Mouse (Mus musculus): Measurements from ENCODE around the gene Relch. TPM values are rescaled to one million over a fixed set of nuclear protein-coding genes. Genes with fewer than 3 reads are reported as not detected.

Gene Relch
- polyA plus RNA-seq (2016; fragmentation: Nextera tagmentation; extraction: Ambion mirVana): 23.4 and 25.2 TPM in 2 replicates

- Histone ChIP-seq H3K9me3 (replicated peaks) (no peaks in the 10 kb centered on the region), H3K27ac (ENCODE audit: poor library complexity, severe bottlenecking) (peak within 1 kb of the TSS; percentile 88), H3K4me3 (peak within 1 kb of the TSS; percentile 99), H3K4me1 (replicated peaks) (peaks cover 10% of the 10 kb centered on the region), H3K27me3 (replicated peaks) (no peaks in the 10 kb centered on the region), H3K4me2 (peak within 1 kb of the TSS; percentile 91), H3K36me3 (no peaks in the 10 kb centered on the region), H3K9ac (peak within 1 kb of the TSS; percentile 88)
- ATAC-seq (ENCODE audit: insufficient number of reproducible peaks, low FRiP score): peak; percentile 99
- WGBS: under 1% methylated on average over 41 of the region's 41 CpGs
Observed at GRCm38 (mm10) chr1:105663171-105663961, at the start of gene Relch, which contains the start of gene Pign. Relch (plus strand) TSS chr1:105663861. Pign (minus strand) TSS chr1:105663677.

- Histone ChIP-seq H3K27ac (ENCODE audit: poor library complexity, severe bottlenecking) (no peak overlapping the region), H3K4me3 (no peak overlapping the region), H3K4me2 (no peak overlapping the region), H3K27me3 (replicated peaks) (no peaks in the 10 kb centered on the region), H3K36me3 (no peaks in the 10 kb centered on the region; the same call in 1 of the 2 replicates), H3K9me3 (replicated peaks) (no peaks in the 10 kb centered on the region), H3K4me1 (replicated peaks) (no peaks in the 10 kb centered on the region), H3K9ac (no peak overlapping the region)
- 28% methylated on average over 3 of the region's 3 CpGs for WGBS
- no peak for ATAC-seq (ENCODE audit: insufficient number of reproducible peaks, low FRiP score)
Observed at GRCm38 (mm10) chr1:105630481-105630880, 33.2 kb upstream of the Relch start.

GRCm38 (mm10) chr1:105644093-105644492 lies 19.6 kb upstream of the Relch start:
- Histone ChIP-seq H3K36me3 (peaks cover 33% of the 10 kb centered on the region), H3K9me3 (replicated peaks) (no peaks in the 10 kb centered on the region), H3K4me2 (no peak overlapping the region), H3K27ac (ENCODE audit: poor library complexity, severe bottlenecking) (no peak overlapping the region), H3K4me1 (replicated peaks) (no peaks in the 10 kb centered on the region; the same call in 1 of the 2 replicates), H3K27me3 (replicated peaks) (no peaks in the 10 kb centered on the region), H3K9ac (no peak overlapping the region), H3K4me3 (no peak overlapping the region)
- 82% methylated on average over 3 of the region's 3 CpGs for WGBS
- ATAC-seq (ENCODE audit: insufficient number of reproducible peaks, low FRiP score): no peak

GRCm38 (mm10) chr1:105650650-105651049 lies 13.0 kb upstream of the Relch start:
- Histone ChIP-seq H3K9me3 (replicated peaks) (no peaks in the 10 kb centered on the region), H3K4me3 (no peak overlapping the region), H3K9ac (no peak overlapping the region), H3K4me1 (replicated peaks) (no peaks in the 10 kb centered on the region), H3K27me3 (replicated peaks) (no peaks in the 10 kb centered on the region), H3K36me3 (peaks cover 25% of the 10 kb centered on the region), H3K27ac (ENCODE audit: poor library complexity, severe bottlenecking) (no peak overlapping the region), H3K4me2 (no peak overlapping the region)
- WGBS: 89% methylated on average over 1 of the region's 1 CpGs
- ATAC-seq (ENCODE audit: insufficient number of reproducible peaks, low FRiP score): no peak

- no peak for ATAC-seq (ENCODE audit: insufficient number of reproducible peaks, low FRiP score)
- H3K9me3 ChIP-seq (replicated peaks): no peaks in the 10 kb centered on the region
- H3K36me3 ChIP-seq: peaks cover 24% of the 10 kb centered on the region
- WGBS: 81% methylated on average over 1 of the region's 1 CpGs
- H3K27ac ChIP-seq (ENCODE audit: poor library complexity, severe bottlenecking): no peak overlapping the region
- no peak overlapping the region for H3K9ac ChIP-seq
- no peaks in the 10 kb centered on the region for H3K4me1 ChIP-seq (replicated peaks)
- no peaks in the 10 kb centered on the region for H3K27me3 ChIP-seq (replicated peaks)
- H3K4me2 ChIP-seq: no peak overlapping the region
- no peak overlapping the region for H3K4me3 ChIP-seq
Observed at GRCm38 (mm10) chr1:105653981-105654380, 9.7 kb upstream of the Relch start.

GRCm38 (mm10) chr1:105660015-105660414 lies 3.6 kb upstream of the Relch start:
- Histone ChIP-seq H3K4me1 (replicated peaks) (peaks cover 3% of the 10 kb centered on the region), H3K4me3 (no peak overlapping the region), H3K27ac (ENCODE audit: poor library complexity, severe bottlenecking) (no peak overlapping the region), H3K27me3 (replicated peaks) (no peaks in the 10 kb centered on the region), H3K36me3 (peaks cover 14% of the 10 kb centered on the region), H3K9ac (no peak overlapping the region), H3K4me2 (no peak overlapping the region), H3K9me3 (replicated peaks) (no peaks in the 10 kb centered on the region)
- 23% methylated on average over 3 of the region's 3 CpGs for WGBS
- ATAC-seq (ENCODE audit: insufficient number of reproducible peaks, low FRiP score): no peak

- Histone ChIP-seq H3K4me2 (peak overlapping the region; percentile 83), H3K4me1 (replicated peaks) (peaks cover 10% of the 10 kb centered on the region), H3K36me3 (no peaks in the 10 kb centered on the region), H3K9me3 (replicated peaks) (no peaks in the 10 kb centered on the region), H3K27me3 (replicated peaks) (no peaks in the 10 kb centered on the region), H3K9ac (peak overlapping the region; percentile 82), H3K4me3 (peak overlapping the region; percentile 99), H3K27ac (ENCODE audit: poor library complexity, severe bottlenecking) (peak overlapping the region; percentile 88)
- no peak for ATAC-seq (ENCODE audit: insufficient number of reproducible peaks, low FRiP score)
- 4% methylated on average over 6 of the region's 6 CpGs for WGBS
Observed at GRCm38 (mm10) chr1:105662820-105663170, 866 bp upstream of the Relch start.

GRCm38 (mm10) chr1:105663962-105664812 lies 526 bp downstream of the Relch start:
- peak; percentile 12 for ATAC-seq (ENCODE audit: insufficient number of reproducible peaks, low FRiP score)
- peaks cover 10% of the 10 kb centered on the region for H3K4me1 ChIP-seq (replicated peaks)
- under 1% methylated on average over 68 of the region's 68 CpGs for WGBS
- peak overlapping the region; percentile 88 for H3K9ac ChIP-seq
- H3K9me3 ChIP-seq (replicated peaks): no peaks in the 10 kb centered on the region
- peak overlapping the region; percentile 91 for H3K4me2 ChIP-seq
- no peaks in the 10 kb centered on the region for H3K36me3 ChIP-seq
- peak overlapping the region; percentile 99 for H3K4me3 ChIP-seq
- H3K27me3 ChIP-seq (replicated peaks): no peaks in the 10 kb centered on the region
- peak overlapping the region; percentile 77 for H3K27ac ChIP-seq (ENCODE audit: poor library complexity, severe bottlenecking)

GRCm38 (mm10) chr1:105669700-105670099 lies 6.0 kb downstream of the Relch start:
- H3K4me3 ChIP-seq: no peak overlapping the region
- peaks cover 7% of the 10 kb centered on the region for H3K4me1 ChIP-seq (replicated peaks)
- H3K27ac ChIP-seq (ENCODE audit: poor library complexity, severe bottlenecking): no peak overlapping the region
- no peak overlapping the region for H3K9ac ChIP-seq
- H3K9me3 ChIP-seq (replicated peaks): no peaks in the 10 kb centered on the region
- H3K27me3 ChIP-seq (replicated peaks): no peaks in the 10 kb centered on the region
- H3K36me3 ChIP-seq: no peaks in the 10 kb centered on the region
- no peak for ATAC-seq (ENCODE audit: insufficient number of reproducible peaks, low FRiP score)
- H3K4me2 ChIP-seq: no peak overlapping the region

- Histone ChIP-seq H3K36me3 (peaks cover 9% of the 10 kb centered on the region; the same call in 1 of the 2 replicates), H3K4me3 (no peak overlapping the region), H3K27me3 (replicated peaks) (no peaks in the 10 kb centered on the region), H3K4me2 (no peak overlapping the region), H3K4me1 (replicated peaks) (no peaks in the 10 kb centered on the region), H3K9ac (no peak overlapping the region), H3K27ac (ENCODE audit: poor library complexity, severe bottlenecking) (no peak overlapping the region), H3K9me3 (replicated peaks) (no peaks in the 10 kb centered on the region)
- 82% methylated on average over 2 of the region's 2 CpGs for WGBS
- ATAC-seq (ENCODE audit: insufficient number of reproducible peaks, low FRiP score): no peak
Observed at GRCm38 (mm10) chr1:105674763-105675162, 11.1 kb downstream of the Relch start.

- no peak overlapping the region for H3K4me2 ChIP-seq
- no peak for ATAC-seq (ENCODE audit: insufficient number of reproducible peaks, low FRiP score)
- H3K27me3 ChIP-seq (replicated peaks): no peaks in the 10 kb centered on the region
- H3K4me3 ChIP-seq: no peak overlapping the region
- no peaks in the 10 kb centered on the region for H3K4me1 ChIP-seq (replicated peaks)
- H3K27ac ChIP-seq (ENCODE audit: poor library complexity, severe bottlenecking): no peak overlapping the region
- no peaks in the 10 kb centered on the region for H3K9me3 ChIP-seq (replicated peaks)
- H3K9ac ChIP-seq: no peak overlapping the region
- WGBS: 74% methylated on average over 1 of the region's 1 CpGs
- H3K36me3 ChIP-seq: peaks cover 9% of the 10 kb centered on the region; the same call in 1 of the 2 replicates
Observed at GRCm38 (mm10) chr1:105680587-105680986, 16.9 kb downstream of the Relch start.

All from heart, embryonic 12.5 days (tissue).